Mouse (Mus musculus) cerebellum, adult 9-11 months (tissue): ENCODE data around the gene Gpr37l1.

ENCODE experiments used
- DNase-seq: peaks from one replicate; pipeline ENCODE4 v3.0.0; 2022

Gpr37l1 gene

GRCm38 (mm10) chr1:135146946-135147701 lies 20.4 kb downstream of the Gpr37l1 start:
- peak; percentile 88 for DNase-seq

GRCm38 (mm10) chr1:135146077-135146945 lies 21.2 kb downstream of the Gpr37l1 start, which contains the start of gene Arl8a:
Arl8a (plus strand) TSS chr1:135146824.
- peak; percentile 90 for DNase-seq

GRCm38 (mm10) chr1:135143940-135144339 lies 23.5 kb downstream of the Gpr37l1 start:
- no peak for DNase-seq

- no peak for DNase-seq
Observed at GRCm38 (mm10) chr1:135142452-135142851, 25.0 kb downstream of the Gpr37l1 start.

GRCm38 (mm10) chr1:135139906-135140305 lies 27.6 kb downstream of the Gpr37l1 start:
- DNase-seq, result no peak

GRCm38 (mm10) chr1:135136500-135136899 lies 31.0 kb downstream of the Gpr37l1 start:
- DNase-seq, result no peak

GRCm38 (mm10) chr1:135135111-135135787 lies 32.2 kb downstream of the Gpr37l1 start:
- no peak for DNase-seq

GRCm38 (mm10) chr1:135133678-135134435 lies 33.6 kb downstream of the Gpr37l1 start:
- no peak for DNase-seq

- no peak for DNase-seq
Observed at GRCm38 (mm10) chr1:135132893-135133369, 34.5 kb downstream of the Gpr37l1 start.

- DNase-seq, result peak; percentile 79
Observed at GRCm38 (mm10) chr1:135132473-135132872, 35.0 kb downstream of the Gpr37l1 start, which contains the start of gene Ptpn7. Ptpn7 (plus strand) TSS chr1:135132700.

GRCm38 (mm10) chr1:135131560-135131959 lies 35.9 kb downstream of the Gpr37l1 start:
- no peak for DNase-seq

- DNase-seq, result no peak
Observed at GRCm38 (mm10) chr1:135131034-135131433, 36.4 kb downstream of the Gpr37l1 start.

- no peak for DNase-seq
Observed at GRCm38 (mm10) chr1:135130376-135131018, 37.0 kb downstream of the Gpr37l1 start.

GRCm38 (mm10) chr1:135129543-135130183 lies 37.8 kb downstream of the Gpr37l1 start:
- DNase-seq, result no peak

- no peak for DNase-seq
Observed at GRCm38 (mm10) chr1:135128986-135129385, 38.5 kb downstream of the Gpr37l1 start.

- no peak for DNase-seq
Observed at GRCm38 (mm10) chr1:135128011-135128441, 39.5 kb downstream of the Gpr37l1 start.

- DNase-seq, result no peak
Observed at GRCm38 (mm10) chr1:135126443-135127027, 40.9 kb downstream of the Gpr37l1 start.

GRCm38 (mm10) chr1:135125990-135126389 lies 41.5 kb downstream of the Gpr37l1 start:
- no peak for DNase-seq

GRCm38 (mm10) chr1:135124573-135125363 lies 42.7 kb downstream of the Gpr37l1 start:
- DNase-seq, result no peak

- no peak for DNase-seq
Observed at GRCm38 (mm10) chr1:135112661-135113060, 54.8 kb downstream of the Gpr37l1 start.
